Mouse (Mus musculus) kidney, adult 10 weeks (tissue): ENCODE data around the gene Olfr1311. TPM values are rescaled to one million over a fixed set of nuclear protein-coding genes. Genes with fewer than 3 reads are reported as not detected.

Experiments
- polyA plus RNA-seq: library from polyadenylated mRNA; stranded (reverse); fragments of 350-450 nt; fragmentation: Illumina TruSeq; extraction: RNeasy Lipid Tissue Mini Kit (QIAGEN cat#74804); gene quantifications from one replicate; pipeline ENCODE4 v1.2.3, GENCODE M21; 2014; ENCODE audit warnings: low read depth, low replicate concordance

Gene Olfr1311
- polyA plus RNA-seq = not detected

DNA sequence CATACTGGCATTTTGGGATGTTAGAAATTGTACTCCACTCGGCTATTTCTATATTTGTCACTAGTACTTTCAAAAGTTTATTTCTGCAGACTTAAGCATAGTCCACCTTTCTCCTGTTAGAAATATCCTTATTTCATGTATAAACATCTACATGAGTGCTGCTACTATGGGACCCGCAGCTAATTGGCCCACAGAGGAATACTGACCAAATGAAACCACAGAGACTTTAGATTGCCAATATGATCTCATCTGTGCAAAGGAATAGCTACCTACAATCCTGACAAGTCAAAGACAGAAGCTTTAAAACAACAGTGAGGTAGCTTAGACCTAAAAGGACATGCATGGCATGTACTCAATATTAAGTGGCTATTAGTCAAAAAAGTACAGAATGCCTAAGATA is at the start of gene Olfr1311:
Gene Olfr1311 (minus strand): TSS at position 101 of the 400 bp plus-strand sequence.

DNA sequence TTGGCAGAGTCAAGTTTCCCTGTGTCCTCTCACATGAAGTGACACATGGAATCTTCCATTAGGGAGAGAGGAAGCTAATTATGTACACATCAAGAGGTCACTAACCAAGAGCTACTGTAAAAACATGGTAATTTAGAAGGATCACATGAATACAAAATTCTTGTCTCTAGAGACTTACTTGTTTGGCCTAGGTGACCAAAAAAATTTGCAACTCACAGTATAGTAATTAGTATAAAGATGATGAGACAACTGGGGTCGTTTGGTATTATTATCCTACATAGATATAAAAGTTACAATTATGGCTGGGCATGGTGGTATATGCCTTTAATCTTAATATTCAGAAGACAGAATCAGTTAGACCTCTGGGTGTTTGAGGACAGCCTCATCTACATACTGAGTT is 25.9 kb upstream of the Olfr1311 start, which contains the start of gene Olfr1312:
Gene Olfr1312 (minus strand): TSS at position 101 of the 400 bp plus-strand sequence.

DNA sequence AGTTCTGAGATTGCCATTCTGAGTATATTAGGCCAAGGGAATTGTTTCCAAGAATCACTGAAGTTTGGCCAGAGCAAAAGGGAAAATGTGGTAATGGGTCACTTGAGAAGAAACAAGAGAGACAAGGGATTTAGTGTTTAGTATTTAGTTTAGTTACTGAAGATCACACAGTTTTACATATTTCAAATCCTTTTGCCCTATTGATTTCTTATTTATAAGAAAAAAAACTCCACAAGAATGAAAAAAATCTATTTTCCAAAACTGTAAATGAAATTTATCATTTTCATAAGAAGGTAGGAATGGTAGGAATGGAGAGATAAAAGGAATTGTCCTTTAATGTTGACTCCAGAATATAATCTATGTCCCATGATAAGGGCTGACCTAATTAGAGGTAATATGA is 11.6 kb downstream of the Olfr1311 start, which contains the start of gene Olfr1310:
Gene Olfr1310 (minus strand): TSS at position 101 of the 400 bp plus-strand sequence.

DNA sequence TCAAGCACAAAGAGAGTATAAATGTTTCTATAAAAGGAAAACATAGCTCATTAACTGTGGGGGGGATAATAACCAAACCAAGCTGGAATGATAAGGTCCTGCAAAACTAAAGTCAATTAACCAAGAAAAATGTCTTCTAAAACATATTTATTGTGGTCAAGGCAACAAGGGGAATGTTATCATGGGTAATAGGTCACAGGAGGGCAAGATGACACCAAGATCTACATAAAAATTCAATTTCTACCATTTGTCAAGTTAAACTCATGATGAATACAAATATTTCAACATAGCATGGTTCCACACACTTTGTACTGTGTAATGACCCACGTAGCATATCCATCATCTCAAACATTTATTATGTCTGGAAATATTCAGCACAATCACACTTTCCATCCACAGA is 34.0 kb downstream of the Olfr1311 start, which contains the start of gene Olfr1309:
Gene Olfr1309 (minus strand): TSS at position 101 of the 400 bp plus-strand sequence.

Other genes starting within 250 kb of the Olfr1311 start
- gene Olfr1302, start 247.0 kb downstream of the Olfr1311 start, polyA plus RNA-seq = not detected
- gene Olfr1303, start 204.1 kb downstream of the Olfr1311 start, polyA plus RNA-seq = not detected
- gene Olfr1305, start 147.3 kb downstream of the Olfr1311 start, polyA plus RNA-seq = not detected
- gene Olfr1306, start 108.1 kb downstream of the Olfr1311 start, polyA plus RNA-seq = not detected
- not detected for gene Olfr1307, start 75.0 kb downstream of the Olfr1311 start, polyA plus RNA-seq
- gene Olfr1308, start 59.5 kb downstream of the Olfr1311 start, polyA plus RNA-seq = not detected
- gene Olfr1309, start 34.1 kb downstream of the Olfr1311 start, polyA plus RNA-seq = not detected
- gene Olfr1310, start 11.7 kb downstream of the Olfr1311 start, polyA plus RNA-seq = not detected
- gene Olfr1312, start 25.8 kb upstream of the Olfr1311 start, polyA plus RNA-seq = not detected
- gene Olfr1313, start 53.4 kb upstream of the Olfr1311 start, polyA plus RNA-seq = not detected
- gene Olfr1314, start 72.4 kb upstream of the Olfr1311 start, polyA plus RNA-seq = not detected
- gene Olfr1315-ps1, start 91.0 kb upstream of the Olfr1311 start, polyA plus RNA-seq = not detected
- gene Olfr1316, start 110.6 kb upstream of the Olfr1311 start, polyA plus RNA-seq = not detected
- gene Olfr1317, start 115.9 kb upstream of the Olfr1311 start, polyA plus RNA-seq = not detected
- not detected for gene Olfr1318, start 129.8 kb upstream of the Olfr1311 start, polyA plus RNA-seq
- gene Lpcat4, start 215.1 kb upstream of the Olfr1311 start, polyA plus RNA-seq = not detected
- gene Nutm1, start 234.9 kb upstream of the Olfr1311 start, polyA plus RNA-seq = not detected
- 48.2 TPM for gene Nop10, start 237.5 kb upstream of the Olfr1311 start, polyA plus RNA-seq
- gene Slc12a6, start 241.4 kb upstream of the Olfr1311 start, polyA plus RNA-seq = 44.4 TPM
- gene Gm21985, start 241.9 kb upstream of the Olfr1311 start, polyA plus RNA-seq = 0.40 TPM